Comparison of ENCODE assay signal across 9 mouse cellular contexts in genomic region chr4:59569538-59569937, GRCm38 (mm10). TPM values are rescaled to one million over a fixed set of nuclear protein-coding genes. Genes with fewer than 3 reads are reported as not detected.
A peak's percentile ranks its signal among the peaks of the same experiment; 100 is the strongest.
DNase-seq lines count a peak whose midpoint lies in the region; ATAC-seq lines count a peak whose summit lies in the region.
"Had no signal": no experiment of that assay in that cellular context is flagged by ENCODE, and none has a peak within 500 bp of the region (broad histone marks: within the 10 kb centered on the region; RNA-seq: fewer than 3 reads in every experiment).

No protein-coding gene starts in this region.

- no peak for ATAC-seq in heart, embryonic 11.5 days (replicated peaks; ENCODE audit: insufficient number of reproducible peaks, low FRiP score, low TSS enrichment)
- peak; percentile 65 for ATAC-seq in intestine, embryonic 15.5 days
- ATAC-seq in midbrain, embryonic 13.5 days, result peak; percentile 65; the same call in 1 of the 2 replicates

- 4% methylated on average over 7 of the region's 7 CpGs for WGBS in heart, embryonic 11.5 days (ENCODE audit: insufficient replicate concordance)
- 2% methylated on average over 7 of the region's 7 CpGs for WGBS in intestine, embryonic 15.5 days
- 10% methylated on average over 7 of the region's 7 CpGs for WGBS in limb, embryonic 10.5 days
- 6% methylated on average over 7 of the region's 7 CpGs for WGBS in midbrain, embryonic 13.5 days

- no peak overlapping the region for H3K27ac ChIP-seq in heart, embryonic 11.5 days (ENCODE audit: low read depth, low read length)
- H3K27ac ChIP-seq in intestine, embryonic 15.5 days, result no peak overlapping the region
- no peak overlapping the region for H3K27ac ChIP-seq in limb, embryonic 10.5 days
- no peak overlapping the region for H3K27ac ChIP-seq in midbrain, embryonic 13.5 days

- no peaks in the 10 kb centered on the region for H3K27me3 ChIP-seq in heart, embryonic 11.5 days (ENCODE audit: control insufficient read depth, insufficient read depth, low read length)
- no peaks in the 10 kb centered on the region for H3K27me3 ChIP-seq in intestine, embryonic 15.5 days (replicated peaks)
- no peaks in the 10 kb centered on the region for H3K27me3 ChIP-seq in limb, embryonic 10.5 days (ENCODE audit: low read depth, poor library complexity, severe bottlenecking)
- no peaks in the 10 kb centered on the region for H3K27me3 ChIP-seq in midbrain, embryonic 13.5 days

- no peaks in the 10 kb centered on the region for H3K36me3 ChIP-seq in heart, embryonic 11.5 days (ENCODE audit: control insufficient read depth, insufficient read depth, low read length)
- no peaks in the 10 kb centered on the region for H3K36me3 ChIP-seq in intestine, embryonic 15.5 days
- H3K36me3 ChIP-seq in limb, embryonic 10.5 days, result no peaks in the 10 kb centered on the region
- H3K36me3 ChIP-seq in midbrain, embryonic 13.5 days, result no peaks in the 10 kb centered on the region
- H3K36me3 ChIP-seq: G1E had no signal

- H3K9ac ChIP-seq in heart, embryonic 11.5 days (ENCODE audit: low read depth, low read length), result no peak overlapping the region
- H3K9ac ChIP-seq in intestine, embryonic 15.5 days, result no peak overlapping the region
- no peak overlapping the region for H3K9ac ChIP-seq in midbrain, embryonic 13.5 days (replicated peaks)

- DNase-seq in heart, adult 18-20 months, result peak; percentile 74 to 88
- peak; percentile 55 for DNase-seq in cerebellum, adult 9-11 months
- peak; percentile 64 to 87 for DNase-seq in frontal cortex, postnatal 36 days (ENCODE audit: low spot score in 2 of 2)
- DNase-seq in limb, embryonic 10.5 days (ENCODE audit: low spot score), result peak; percentile 78
- DNase-seq in spleen, adult 18-20 months, result peak; percentile 8 to 66

- H3K9me3 ChIP-seq in heart, embryonic 11.5 days (replicated peaks; ENCODE audit: control insufficient read depth, low read length), result no peaks in the 10 kb centered on the region; the same call in 1 of the 2 replicates
- H3K9me3 ChIP-seq in intestine, embryonic 15.5 days, result no peaks in the 10 kb centered on the region
- no peaks in the 10 kb centered on the region for H3K9me3 ChIP-seq in limb, embryonic 10.5 days (replicated peaks)
- H3K9me3 ChIP-seq in midbrain, embryonic 13.5 days, result no peaks in the 10 kb centered on the region

- H3K4me3 ChIP-seq in heart, embryonic 11.5 days (ENCODE audit: low read depth, low read length), result no peak overlapping the region
- no peak overlapping the region for H3K4me3 ChIP-seq in intestine, embryonic 15.5 days (replicated peaks)
- no peak overlapping the region for H3K4me3 ChIP-seq in limb, embryonic 10.5 days
- no peak overlapping the region for H3K4me3 ChIP-seq in midbrain, embryonic 13.5 days (replicated peaks)

- H3K4me2 ChIP-seq in heart, embryonic 11.5 days, result no peak overlapping the region
- H3K4me2 ChIP-seq in intestine, embryonic 15.5 days (replicated peaks), result no peak overlapping the region; the same call in 1 of the 2 replicates
- H3K4me2 ChIP-seq in midbrain, embryonic 13.5 days (replicated peaks), result no peak overlapping the region

- H3K4me1 ChIP-seq in heart, embryonic 11.5 days (ENCODE audit: control insufficient read depth, insufficient read depth, low read length), result no peaks in the 10 kb centered on the region
- H3K4me1 ChIP-seq in intestine, embryonic 15.5 days (replicated peaks), result no peaks in the 10 kb centered on the region
- no peaks in the 10 kb centered on the region for H3K4me1 ChIP-seq in limb, embryonic 10.5 days
- H3K4me1 ChIP-seq in midbrain, embryonic 13.5 days (replicated peaks), result no peaks in the 10 kb centered on the region

RNA-seq across cellular contexts. Expression of gene Hsdl2, which starts 11.8 kb away (rescaled TPM):
- total RNA-seq in heart, adult 18-20 months (2021), result 100 to 1,000 TPM; 229 to 248 TPM
- 30.8 and 34.2 TPM in 2 replicates for polyA plus RNA-seq in heart, embryonic 11.5 days (2014; fragmentation: Nextera tagmentation; extraction: Ambion mirVana)
- polyA plus RNA-seq in intestine, embryonic 15.5 days (2015; fragmentation: Nextera tagmentation; extraction: Ambion mirVana), result 17.6 and 20.2 TPM in 2 replicates
- 14.5 and 15.3 TPM in 2 replicates for polyA plus RNA-seq in limb, embryonic 10.5 days (2016; fragmentation: Nextera tagmentation; extraction: Ambion mirVana)
- polyA plus RNA-seq in midbrain, embryonic 13.5 days (2015; fragmentation: Nextera tagmentation; extraction: Ambion mirVana), result 29.4 and 31.6 TPM in 2 replicates

RNA-seq across cellular contexts. Expression of gene Ptbp3, which starts 20.4 kb away (rescaled TPM):
- 10 to 100 TPM; 23.5 to 26.8 TPM for total RNA-seq in heart, adult 18-20 months (2021)
- 48.4 and 51.3 TPM in 2 replicates for polyA plus RNA-seq in heart, embryonic 11.5 days (2014; fragmentation: Nextera tagmentation; extraction: Ambion mirVana)
- 57.8 and 66.9 TPM in 2 replicates for polyA plus RNA-seq in intestine, embryonic 15.5 days (2015; fragmentation: Nextera tagmentation; extraction: Ambion mirVana)
- 34.4 and 37.4 TPM in 2 replicates for polyA plus RNA-seq in limb, embryonic 10.5 days (2016; fragmentation: Nextera tagmentation; extraction: Ambion mirVana)
- polyA plus RNA-seq in midbrain, embryonic 13.5 days (2015; fragmentation: Nextera tagmentation; extraction: Ambion mirVana), result 18.5 and 20.3 TPM in 2 replicates

RNA-seq across cellular contexts. Expression of gene E130308A19Rik, which starts 56.5 kb away (rescaled TPM):
- total RNA-seq in heart, adult 18-20 months (2021), result 1 to 10 TPM; 7.1 TPM
- polyA plus RNA-seq in heart, embryonic 11.5 days (2014; fragmentation: Nextera tagmentation; extraction: Ambion mirVana), result 27.0 and 30.5 TPM in 2 replicates
- polyA plus RNA-seq in intestine, embryonic 15.5 days (2015; fragmentation: Nextera tagmentation; extraction: Ambion mirVana), result 14.7 and 15.1 TPM in 2 replicates
- 36.4 and 42.6 TPM in 2 replicates for polyA plus RNA-seq in limb, embryonic 10.5 days (2016; fragmentation: Nextera tagmentation; extraction: Ambion mirVana)
- polyA plus RNA-seq in midbrain, embryonic 13.5 days (2015; fragmentation: Nextera tagmentation; extraction: Ambion mirVana), result 58.4 and 62.6 TPM in 2 replicates
